Comparison of ENCODE assay signal across 11 mouse cellular contexts in genomic region chr3:127457761-127458419, GRCm38 (mm10). TPM values are rescaled to one million over a fixed set of nuclear protein-coding genes. Genes with fewer than 3 reads are reported as not detected.
A peak's percentile ranks its signal among the peaks of the same experiment; 100 is the strongest.
DNase-seq lines count a peak whose midpoint lies in the region; ATAC-seq lines count a peak whose summit lies in the region.
"Had no signal": no experiment of that assay in that cellular context is flagged by ENCODE, and none has a peak within 500 bp of the region (broad histone marks: within the 10 kb centered on the region; RNA-seq: fewer than 3 reads in every experiment).

No protein-coding gene starts in this region.

- no peaks in the 10 kb centered on the region for H3K36me3 ChIP-seq in erythroblast, embryonic 14.5 days (ENCODE audit: control insufficient read depth)
- H3K36me3 ChIP-seq in limb, embryonic 11.5 days (ENCODE audit: control insufficient read depth, insufficient read depth, low read length) = no peaks in the 10 kb centered on the region
- no peaks in the 10 kb centered on the region for H3K36me3 ChIP-seq in limb, embryonic 10.5 days
- no peaks in the 10 kb centered on the region for H3K36me3 ChIP-seq in embryonic facial prominence, embryonic 11.5 days (replicated peaks; ENCODE audit: control insufficient read depth, insufficient read depth, low read depth, low read length)
- no peaks in the 10 kb centered on the region for H3K36me3 ChIP-seq in liver, embryonic 15.5 days (replicated peaks)

- no peak for ATAC-seq in erythroblast, adult 5-6 weeks (replicated peaks; ENCODE audit: low FRiP score, poor library complexity, severe bottlenecking)
- ATAC-seq in limb, embryonic 11.5 days (ENCODE audit: insufficient number of reproducible peaks, low FRiP score, low TSS enrichment, low read depth) = no peak
- ATAC-seq in embryonic facial prominence, embryonic 11.5 days (replicated peaks; ENCODE audit: insufficient number of reproducible peaks, low FRiP score, low TSS enrichment, low read depth) = no peak
- ATAC-seq in liver, embryonic 15.5 days (ENCODE audit: insufficient read depth) = no peak

- WGBS in limb, embryonic 11.5 days = 11% methylated on average over 5 of the region's 5 CpGs
- 21% methylated on average over 5 of the region's 5 CpGs for WGBS in limb, embryonic 10.5 days
- WGBS in embryonic facial prominence, embryonic 11.5 days = 31% methylated on average over 5 of the region's 5 CpGs
- WGBS in liver, embryonic 15.5 days (ENCODE audit: insufficient replicate concordance) = 29% methylated on average over 5 of the region's 5 CpGs

- no peaks in the 10 kb centered on the region for H3K27me3 ChIP-seq in erythroblast, embryonic 14.5 days (ENCODE audit: control insufficient read depth)
- no peaks in the 10 kb centered on the region for H3K27me3 ChIP-seq in limb, embryonic 11.5 days (ENCODE audit: control insufficient read depth, insufficient read depth, low read length)
- H3K27me3 ChIP-seq in limb, embryonic 10.5 days (ENCODE audit: low read depth, poor library complexity, severe bottlenecking) = peaks cover 22% of the 10 kb centered on the region
- H3K27me3 ChIP-seq in embryonic facial prominence, embryonic 11.5 days (ENCODE audit: control insufficient read depth, insufficient read depth, low read length) = no peaks in the 10 kb centered on the region
- 0 out of 2 replicates have a peak, but pooled peaks cover 3% of the 10 kb centered on the region for H3K27me3 ChIP-seq in liver, embryonic 15.5 days

- peak overlapping the region; percentile 54 for H3K4me3 ChIP-seq in erythroblast, embryonic 14.5 days (replicated peaks)
- H3K4me3 ChIP-seq in limb, embryonic 11.5 days (ENCODE audit: low read depth, low read length) = no peak overlapping the region
- no peak overlapping the region for H3K4me3 ChIP-seq in limb, embryonic 10.5 days
- H3K4me3 ChIP-seq in embryonic facial prominence, embryonic 11.5 days (ENCODE audit: low read depth, low read length) = no peak overlapping the region
- H3K4me3 ChIP-seq in liver, embryonic 15.5 days (replicated peaks) = peak overlapping the region; percentile 31; the same call in 1 of the 2 replicates

- no peak overlapping the region for H3K27ac ChIP-seq in limb, embryonic 11.5 days (replicated peaks; ENCODE audit: low read depth, low read length)
- no peak overlapping the region for H3K27ac ChIP-seq in limb, embryonic 10.5 days
- H3K27ac ChIP-seq in embryonic facial prominence, embryonic 11.5 days (replicated peaks; ENCODE audit: low read depth, low read length) = no peak overlapping the region
- peak overlapping the region; percentile 11; the same call in 1 of the 2 replicates for H3K27ac ChIP-seq in liver, embryonic 15.5 days (replicated peaks)

- no peaks in the 10 kb centered on the region for H3K9me3 ChIP-seq in erythroblast, embryonic 14.5 days (ENCODE audit: control insufficient read depth, low read length)
- no peaks in the 10 kb centered on the region for H3K9me3 ChIP-seq in limb, embryonic 11.5 days (ENCODE audit: control insufficient read depth, low read length)
- no peaks in the 10 kb centered on the region for H3K9me3 ChIP-seq in limb, embryonic 10.5 days (replicated peaks)
- H3K9me3 ChIP-seq in embryonic facial prominence, embryonic 11.5 days (replicated peaks; ENCODE audit: control insufficient read depth, low read length) = no peaks in the 10 kb centered on the region
- H3K9me3 ChIP-seq in liver, embryonic 15.5 days (replicated peaks) = no peaks in the 10 kb centered on the region

- no peak overlapping the region for H3K9ac ChIP-seq in limb, embryonic 11.5 days (ENCODE audit: low read length)
- no peak overlapping the region for H3K9ac ChIP-seq in embryonic facial prominence, embryonic 11.5 days (replicated peaks; ENCODE audit: low read length)
- no peak overlapping the region for H3K9ac ChIP-seq in liver, embryonic 15.5 days

- H3K4me2 ChIP-seq in limb, embryonic 11.5 days (ENCODE audit: low read depth, severe bottlenecking) = no peak overlapping the region
- H3K4me2 ChIP-seq in embryonic facial prominence, embryonic 11.5 days (ENCODE audit: low read depth, low read length) = no peak overlapping the region
- H3K4me2 ChIP-seq in liver, embryonic 15.5 days = peak overlapping the region; percentile 59

- peak; percentile 54 for DNase-seq in limb, embryonic 11.5 days (ENCODE audit: low spot score)
- no peak for DNase-seq in limb, embryonic 10.5 days (ENCODE audit: low spot score)
- DNase-seq in embryonic facial prominence, embryonic 11.5 days (ENCODE audit: low spot score) = peak; percentile 54
- DNase-seq in gastrocnemius, adult 8-10 months (ENCODE audit: low spot score in 2 of 2) = no peak
- no peak for DNase-seq in MN1 (ENCODE audit: low spot score)
- DNase-seq: adrenal gland, adult 8-10 months; kidney, adult 11 months had no signal

- peaks cover 35% of the 10 kb centered on the region for H3K4me1 ChIP-seq in erythroblast, embryonic 14.5 days (ENCODE audit: control insufficient read depth)
- H3K4me1 ChIP-seq in limb, embryonic 11.5 days (ENCODE audit: control insufficient read depth, insufficient read depth, low read length) = no peaks in the 10 kb centered on the region
- 0 out of 2 replicates have a peak, but pooled peaks cover 6% of the 10 kb centered on the region for H3K4me1 ChIP-seq in limb, embryonic 10.5 days
- no peaks in the 10 kb centered on the region for H3K4me1 ChIP-seq in embryonic facial prominence, embryonic 11.5 days (ENCODE audit: control insufficient read depth, insufficient read depth, low read length)
- peaks cover 31% of the 10 kb centered on the region for H3K4me1 ChIP-seq in liver, embryonic 15.5 days (replicated peaks)

RNA-seq across cellular contexts. Expression of gene Ank2, which starts 41.3 kb away (rescaled TPM):
- polyA plus RNA-seq in erythroblast, embryonic 14.5 days (2012) = 0.07 and 0.29 TPM in 2 replicates
- total RNA-seq in erythroblast, adult 5-6 weeks (2015; ENCODE audit: low replicate concordance) = 0.63 TPM in 1 of 2 replicates, not detected in the other
- total RNA-seq in erythroblast, adult 5-6 weeks (2017; ENCODE audit: low replicate concordance) = 0.34 and 2.6 TPM in 2 replicates
- 16.6 and 17.1 TPM in 2 replicates for polyA plus RNA-seq in limb, embryonic 11.5 days (2014; fragmentation: Nextera tagmentation; extraction: Ambion mirVana)
- polyA plus RNA-seq in limb, embryonic 10.5 days (2016; fragmentation: Nextera tagmentation; extraction: Ambion mirVana) = 12.1 and 15.3 TPM in 2 replicates
- 26.1 and 33.1 TPM in 2 replicates for polyA plus RNA-seq in embryonic facial prominence, embryonic 11.5 days (2014; fragmentation: Nextera tagmentation; extraction: Ambion mirVana)
- 6.6 and 7.9 TPM in 2 replicates for polyA plus RNA-seq in liver, embryonic 15.5 days (2015; fragmentation: Nextera tagmentation; extraction: Ambion mirVana)
- 100 to 1,000 TPM in 3 of 4 experiments, 10 to 100 TPM in 1; 96.2 to 128 (median 111) TPM for total RNA-seq in gastrocnemius, adult 8-10 months (2022)
- total RNA-seq: monocyte, adult 5-6 weeks had no signal

Comparison
In these comparisons a context has a peak if more than half of its experiments do, and no peak if none do; other contexts are left out.
1. DNase-seq: peak in limb, embryonic 11.5 days (single experiment) and embryonic facial prominence, embryonic 11.5 days (single experiment); none in limb, embryonic 10.5 days (single experiment), gastrocnemius, adult 8-10 months (0 of 2) and MN1 (single experiment).
2. H3K4me3 ChIP-seq: peak in erythroblast, embryonic 14.5 days (single experiment) and liver, embryonic 15.5 days (single experiment); none in limb, embryonic 11.5 days (single experiment), limb, embryonic 10.5 days (single experiment) and embryonic facial prominence, embryonic 11.5 days (single experiment).